Comparison of ENCODE assay signal across 9 mouse cellular contexts in the genomic region with DNA sequence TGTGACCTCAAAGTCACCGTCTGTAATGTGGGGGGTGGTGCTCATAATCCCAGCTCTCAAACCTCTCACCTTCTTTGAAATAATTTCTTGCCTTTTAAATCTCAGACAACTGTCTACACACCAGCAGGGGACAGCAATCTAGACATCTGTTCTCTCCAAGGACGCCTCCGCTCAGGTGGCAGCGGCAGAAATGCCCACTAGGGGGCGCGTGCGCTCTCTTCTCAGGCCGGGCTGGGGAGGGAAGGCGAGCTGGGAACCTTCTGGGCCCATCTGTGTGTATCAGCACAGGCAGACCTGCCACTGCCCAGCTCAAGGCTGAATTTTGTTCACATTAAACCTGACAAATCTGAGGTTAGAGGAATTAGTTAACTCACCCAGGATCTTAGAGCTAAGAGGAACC. TPM values are rescaled to one million over a fixed set of nuclear protein-coding genes. Genes with fewer than 3 reads are reported as not detected.
A peak's percentile ranks its signal among the peaks of the same experiment; 100 is the strongest.
DNase-seq lines count a peak whose midpoint lies in the region; ATAC-seq and TF ChIP-seq lines count a peak whose summit lies in the region.
"Had no signal": no experiment of that assay in that cellular context is flagged by ENCODE, and none has a peak within 500 bp of the region (broad histone marks: within the 10 kb centered on the region; RNA-seq: fewer than 3 reads in every experiment).

No protein-coding gene starts in this region.

- no peaks in the 10 kb centered on the region for H3K27me3 ChIP-seq in lung, postnatal 0 days (replicated peaks; ENCODE audit: insufficient read depth, low read length)
- H3K27me3 ChIP-seq in heart, embryonic 11.5 days (ENCODE audit: control insufficient read depth, insufficient read depth, low read length) = no peaks in the 10 kb centered on the region
- H3K27me3 ChIP-seq: limb, embryonic 15.5 days had no signal

- TF ChIP-seq CTCF in lung, postnatal 0 days (IDR thresholded peaks at IDR 0.05) = peak; percentile 86

- H3K9me3 ChIP-seq in lung, postnatal 0 days (ENCODE audit: low read length) = no peaks in the 10 kb centered on the region
- H3K9me3 ChIP-seq in heart, embryonic 11.5 days (replicated peaks; ENCODE audit: control insufficient read depth, low read length) = no peaks in the 10 kb centered on the region
- H3K9me3 ChIP-seq: limb, embryonic 15.5 days had no signal

- intact Hi-C loops in left cerebral cortex, postnatal 36 days (cut with DNase I) = no loop called here

- no peak overlapping the region for H3K4me2 ChIP-seq in lung, postnatal 0 days (replicated peaks; ENCODE audit: low read depth, low read length)
- H3K4me2 ChIP-seq in heart, embryonic 11.5 days = no peak overlapping the region
- H3K4me2 ChIP-seq: limb, embryonic 15.5 days had no signal

- peak; percentile 47 to 52 for DNase-seq in left cerebral cortex, adult 18-20 months (ENCODE audit: low spot score in 2 of 2)
- DNase-seq in left cerebral cortex, postnatal 36 days (ENCODE audit: low spot score in 2 of 2) = no peak
- DNase-seq in T-cell, adult 2 months (ENCODE audit: low spot score) = peak; percentile 36
- DNase-seq in induced T-regulatory cell, adult 2 months (ENCODE audit: low read depth) = peak; percentile 70
- DNase-seq in lung, postnatal 0 days (ENCODE audit: low spot score) = peak; percentile 37
- peak; percentile 61 for DNase-seq in retina, postnatal 1 day

- no peak overlapping the region for H3K9ac ChIP-seq in lung, postnatal 0 days (replicated peaks; ENCODE audit: low read depth)
- H3K9ac ChIP-seq in heart, embryonic 11.5 days (ENCODE audit: low read depth, low read length) = no peak overlapping the region
- H3K9ac ChIP-seq: limb, embryonic 15.5 days had no signal

- H3K27ac ChIP-seq in lung, postnatal 0 days (ENCODE audit: low read length) = no peak overlapping the region
- no peak overlapping the region for H3K27ac ChIP-seq in heart, embryonic 11.5 days (ENCODE audit: low read depth, low read length)
- H3K27ac ChIP-seq: limb, embryonic 15.5 days had no signal

- peak; percentile 72 for ATAC-seq in common myeloid progenitor, adult 5-6 weeks (replicated peaks; ENCODE audit: low read depth, poor library complexity, severe bottlenecking)
- no peak for ATAC-seq in lung, postnatal 0 days
- ATAC-seq in heart, embryonic 11.5 days (replicated peaks; ENCODE audit: insufficient number of reproducible peaks, low FRiP score, low TSS enrichment) = no peak

- WGBS in lung, postnatal 0 days = 21% methylated on average over 9 of the region's 9 CpGs
- 23% methylated on average over 9 of the region's 9 CpGs for WGBS in heart, embryonic 11.5 days (ENCODE audit: insufficient replicate concordance)

- no peaks in the 10 kb centered on the region for H3K36me3 ChIP-seq in lung, postnatal 0 days (ENCODE audit: insufficient read depth, low read length)
- H3K36me3 ChIP-seq in heart, embryonic 11.5 days (ENCODE audit: control insufficient read depth, insufficient read depth, low read length) = no peaks in the 10 kb centered on the region
- H3K36me3 ChIP-seq: limb, embryonic 15.5 days had no signal

- no peak overlapping the region for H3K4me3 ChIP-seq in lung, postnatal 0 days (ENCODE audit: low read depth, low read length)
- H3K4me3 ChIP-seq in heart, embryonic 11.5 days (ENCODE audit: low read depth, low read length) = no peak overlapping the region
- H3K4me3 ChIP-seq: limb, embryonic 15.5 days had no signal

- TF ChIP-seq EP300 in lung, postnatal 0 days (IDR thresholded peaks at IDR 0.05) = no peak

- H3K4me1 ChIP-seq in lung, postnatal 0 days (ENCODE audit: insufficient read depth, low read depth, low read length) = no peaks in the 10 kb centered on the region
- no peaks in the 10 kb centered on the region for H3K4me1 ChIP-seq in heart, embryonic 11.5 days (ENCODE audit: control insufficient read depth, insufficient read depth, low read length)
- H3K4me1 ChIP-seq: limb, embryonic 15.5 days had no signal

RNA-seq across cellular contexts. Expression of a gene that starts 58.2 kb away (rescaled TPM):
- total RNA-seq in left cerebral cortex, adult 18-20 months (2021) = 10 to 100 TPM; 82.7 to 91.8 TPM
- 10 to 100 TPM; 74.9 to 98.7 TPM for total RNA-seq in left cerebral cortex, postnatal 36 days (2021)
- total RNA-seq in common myeloid progenitor, adult 5-6 weeks (2017) = 369 and 381 TPM in 2 replicates
- 62.6 and 68.8 TPM in 2 replicates for polyA plus RNA-seq in lung, postnatal 0 days (2015; fragmentation: Nextera tagmentation; extraction: Ambion mirVana)
- polyA plus RNA-seq in heart, embryonic 11.5 days (2014; fragmentation: Nextera tagmentation; extraction: Ambion mirVana) = 53.7 and 58.5 TPM in 2 replicates

Comparison
In these comparisons a context has a peak if more than half of its experiments do, and no peak if none do; other contexts are left out.
1. DNase-seq: peak in left cerebral cortex, adult 18-20 months (2 of 2), T-cell, adult 2 months (single experiment), induced T-regulatory cell, adult 2 months (single experiment), lung, postnatal 0 days (single experiment) and retina, postnatal 1 day (single experiment); none in left cerebral cortex, postnatal 36 days (0 of 2).